Mouse (Mus musculus) G1E (cell line): ENCODE results near the gene Ppm1b.

Source experiments
- CTCF ChIP-seq: IDR thresholded peaks from 2 replicates; pipeline ENCODE4 v1.5.1; 2012; ENCODE audit warnings: low read depth, low read length, inconsistent platforms, mixed read lengths
- GATA1 ChIP-seq: IDR thresholded peaks from 2 replicates; pipeline ENCODE4 v1.6.1; 2012; ENCODE audit warnings: borderline replicate concordance, low read length, inconsistent platforms, mixed read lengths
- GATA2 ChIP-seq: IDR thresholded peaks from 2 replicates; pipeline ENCODE4 v1.6.1; 2012; ENCODE audit warnings: low read depth, low read length, inconsistent platforms, borderline replicate concordance
- POLR2AphosphoS5 ChIP-seq: IDR thresholded peaks from 2 replicates; pipeline ENCODE4 v1.6.1; 2012; ENCODE audit warnings: low read depth, low read length, inconsistent platforms; ENCODE audit not compliant: insufficient replicate concordance
- TAL1 ChIP-seq: conservative IDR thresholded peaks from 2 replicates; pipeline ENCODE4 v1.6.1; 2012; ENCODE audit warnings: low read depth, low read length, inconsistent platforms, mixed read lengths

- TF ChIP-seq CTCF (no peak), TAL1 (no peak), GATA1 (no peak), POLR2AphosphoS5 (no peak), GATA2 (no peak)
Observed at GRCm38 (mm10) chr17:84988514-84988913, 32.0 kb downstream of the Ppm1b start.
